Mouse (Mus musculus) kidney, embryonic 14.5 days (tissue): Measurements from ENCODE around the gene Hepacam2. TPM values are rescaled to one million over a fixed set of nuclear protein-coding genes. Genes with fewer than 3 reads are reported as not detected.

Experiments used
- ATAC-seq: fragments of 200-750 bp; cut with Nextera tagmentation; 2 replicates; pipeline ENCODE4 v1.8.0; 2017; ENCODE audit warnings: moderate number of reproducible peaks, mild to moderate bottlenecking, moderate TSS enrichment, moderate library complexity; ENCODE audit not compliant: low FRiP score, low TSS enrichment
- H3K27ac ChIP-seq: fragments of 300-500 bp; sonication (generic); 2 replicates; pipeline ENCODE4 v1.5.1; 2014; ENCODE audit warnings: low read depth, mild to moderate bottlenecking, low read length, moderate library complexity, mixed read lengths
- H3K27me3 ChIP-seq: fragments of 300-500 bp; sonication (generic); 2 replicates; pipeline ENCODE4 v1.6.1; 2014; ENCODE audit warnings: mild to moderate bottlenecking, low read length; ENCODE audit not compliant: control insufficient read depth, insufficient read depth
- H3K36me3 ChIP-seq: fragments of 300-500 bp; sonication (generic); 2 replicates; pipeline ENCODE4 v1.6.1; 2014; ENCODE audit warnings: low read length, mixed read lengths; ENCODE audit not compliant: control insufficient read depth, insufficient read depth
- H3K4me1 ChIP-seq: fragments of 300-500 bp; sonication (generic); 2 replicates; pipeline ENCODE4 v1.6.1; 2014; ENCODE audit warnings: low read length, mixed read lengths; ENCODE audit not compliant: control insufficient read depth, insufficient read depth
- H3K4me2 ChIP-seq: fragments of 300-500 bp; sonication (generic); replicated peaks from 2 replicates; pipeline ENCODE4 v1.6.1; 2014; ENCODE audit warnings: low read depth, mild to moderate bottlenecking, low read length
- H3K4me3 ChIP-seq: fragments of 300-500 bp; sonication (generic); 2 replicates; pipeline ENCODE4 v1.5.1; 2014; ENCODE audit warnings: mild to moderate bottlenecking, low read length
- H3K9ac ChIP-seq: fragments of 300-500 bp; sonication (generic); 2 replicates; pipeline ENCODE4 v1.6.1; 2014; ENCODE audit warnings: low read depth, mild to moderate bottlenecking, low read length, moderate library complexity
- H3K9me3 ChIP-seq: fragments of 300-500 bp; sonication (generic); 2 replicates; pipeline ENCODE4 v1.6.1; 2016; ENCODE audit warnings: low read length; ENCODE audit not compliant: control insufficient read depth
- WGBS: fragments of 180-500 bp; shearing (Covaris S2); extraction: QIAGEN DNeasy Blood & Tissue Kit; methylation state at CpG from one replicate; pipeline ENCODE4 v1.1.7; 2014; 5-methylcytosine and 5-hydroxymethylcytosine counted together
- polyA plus RNA-seq: library from polyadenylated mRNA; unstranded; fragments of >200 nt; fragmentation: Nextera tagmentation; extraction: Ambion mirVana; gene quantifications from 2 replicates; pipeline ENCODE4 v1.2.1, GENCODE M21; 2014

The Hepacam2 gene
- polyA plus RNA-seq = 0.86 and 0.88 TPM in 2 replicates

DNA sequence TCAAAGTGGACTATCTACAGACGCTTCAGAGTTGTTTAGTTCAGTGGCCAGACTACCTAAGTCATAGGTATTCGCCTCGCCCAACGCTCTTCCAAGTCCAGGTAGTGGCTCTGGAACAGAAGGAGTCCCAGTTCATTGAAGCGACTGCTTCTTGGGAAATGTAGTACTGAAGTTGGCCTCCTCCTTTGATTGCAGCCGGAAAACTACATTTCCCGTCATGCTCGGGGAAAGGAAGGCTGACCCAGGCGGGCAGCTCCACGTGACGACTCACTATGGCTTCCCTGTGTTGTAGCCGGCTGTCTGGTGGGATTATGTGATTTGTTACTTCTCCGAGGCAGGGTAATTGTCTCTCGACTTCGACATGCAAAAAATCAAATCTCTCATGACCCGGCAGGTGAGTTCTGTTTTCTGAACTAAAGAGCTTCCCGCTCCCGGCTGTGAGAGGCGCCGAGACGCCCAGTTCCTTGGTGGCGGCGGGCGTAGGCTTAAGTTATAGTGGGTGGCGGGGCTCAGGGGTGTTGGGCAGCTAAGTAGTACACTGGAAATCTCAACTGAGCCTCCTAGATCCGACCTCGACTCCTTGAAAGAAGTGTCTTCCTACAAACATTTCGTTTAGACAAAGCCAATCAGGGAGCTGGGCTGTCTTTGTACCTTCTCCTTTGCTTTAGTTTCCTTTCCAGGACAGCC, at the start of gene Hepacam2, which contains the start of gene Vps50:
Gene Hepacam2 (minus strand): TSS at position 137 of the 687 bp plus-strand sequence.
Gene Vps50 (plus strand): TSS at position 221 of the 687 bp plus-strand sequence.
- Histone ChIP-seq H3K27ac (no peak within 1 kb of the TSS), H3K9me3 (no peaks in the 10 kb centered on the region), H3K36me3 (no peaks in the 10 kb centered on the region), H3K9ac (peak within 1 kb of the TSS; percentile 65), H3K4me2 (peak within 1 kb of the TSS; percentile 90), H3K27me3 (no peaks in the 10 kb centered on the region; the same call in 1 of the 2 replicates), H3K4me3 (peak within 1 kb of the TSS; percentile 84), H3K4me1 (0 out of 2 replicates have a peak, but pooled peaks cover 3% of the 10 kb centered on the region)
- 2% methylated on average over 28 of the region's 28 CpGs for WGBS
- peak; percentile 99 for ATAC-seq

DNA sequence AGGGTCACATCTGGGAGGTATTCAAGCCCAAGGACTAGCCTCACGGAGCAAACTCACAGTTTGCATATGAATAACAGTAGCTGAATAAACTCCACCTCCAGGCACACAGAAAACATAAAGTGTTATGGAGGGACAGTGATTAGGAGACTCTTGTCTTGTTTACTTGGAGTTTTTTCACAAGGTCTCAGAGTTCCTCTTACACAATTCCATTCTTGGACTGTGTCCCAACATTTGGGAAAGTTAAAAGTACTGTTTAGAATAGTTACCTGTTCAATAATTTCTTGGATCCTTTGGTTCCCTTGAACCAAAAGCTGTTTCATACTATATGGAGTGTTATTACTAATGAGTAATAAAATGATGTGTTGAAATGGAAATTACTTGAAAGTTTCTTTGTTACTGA, 46.9 kb upstream of the Hepacam2 start:
- Histone ChIP-seq H3K27me3 (no peaks in the 10 kb centered on the region), H3K9ac (no peak overlapping the region), H3K4me3 (no peak overlapping the region), H3K4me2 (no peak overlapping the region), H3K4me1 (no peaks in the 10 kb centered on the region), H3K36me3 (peaks cover 6% of the 10 kb centered on the region; the same call in 1 of the 2 replicates), H3K27ac (no peak overlapping the region), H3K9me3 (no peaks in the 10 kb centered on the region)
- no peak for ATAC-seq
- 78% methylated on average over 1 of the region's 1 CpGs for WGBS

DNA sequence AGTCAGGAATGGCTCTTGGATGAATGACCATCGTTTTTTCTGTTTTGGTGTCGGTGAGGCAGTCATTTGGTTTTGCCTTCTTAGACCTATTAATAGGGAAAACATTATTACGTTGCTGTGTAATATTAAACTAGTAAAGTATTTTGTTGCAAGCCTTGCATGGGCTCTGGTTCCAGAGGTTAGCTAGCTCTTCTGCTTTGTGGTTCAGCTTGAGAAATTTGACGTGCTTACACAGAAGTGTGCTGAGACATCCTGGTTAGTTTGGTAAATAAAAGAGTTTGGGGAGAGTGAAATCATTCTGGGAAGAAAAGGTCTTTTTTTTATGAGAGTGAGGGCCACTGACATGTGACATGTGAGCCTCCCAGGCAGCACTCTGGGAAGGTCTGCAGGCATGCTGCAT, 45.8 kb upstream of the Hepacam2 start:
- Histone ChIP-seq H3K4me1 (no peaks in the 10 kb centered on the region), H3K4me3 (no peak overlapping the region), H3K9ac (no peak overlapping the region), H3K27ac (no peak overlapping the region), H3K4me2 (no peak overlapping the region), H3K36me3 (peaks cover 6% of the 10 kb centered on the region; the same call in 1 of the 2 replicates), H3K27me3 (no peaks in the 10 kb centered on the region), H3K9me3 (no peaks in the 10 kb centered on the region)
- WGBS = 83% methylated on average over 4 of the region's 4 CpGs
- no peak for ATAC-seq

DNA sequence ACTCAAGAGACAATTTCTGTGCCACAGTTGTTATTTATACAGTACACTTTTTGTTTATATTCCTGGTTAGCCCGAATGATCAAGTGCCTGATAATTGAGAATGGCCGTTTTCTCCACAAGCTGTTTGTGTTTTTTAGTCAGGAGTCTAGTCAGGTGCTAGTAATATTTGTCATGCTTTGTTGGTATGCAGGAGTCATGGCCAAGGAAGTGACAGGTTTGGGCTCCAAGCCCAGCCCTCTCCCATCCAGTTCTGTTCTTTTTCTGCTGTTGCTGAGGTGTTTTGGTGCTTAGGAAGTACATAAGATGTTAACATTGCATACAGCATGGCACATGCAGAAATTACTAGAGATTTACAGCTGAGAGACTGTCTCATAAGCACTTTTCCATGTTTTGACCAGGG, 41.4 kb upstream of the Hepacam2 start:
- 88% methylated on average over 2 of the region's 2 CpGs for WGBS
- H3K9me3 ChIP-seq = no peaks in the 10 kb centered on the region
- no peak overlapping the region for H3K9ac ChIP-seq
- no peak for ATAC-seq
- H3K27ac ChIP-seq = no peak overlapping the region
- H3K4me2 ChIP-seq = no peak overlapping the region
- H3K4me1 ChIP-seq = no peaks in the 10 kb centered on the region
- no peaks in the 10 kb centered on the region for H3K27me3 ChIP-seq
- peaks cover 10% of the 10 kb centered on the region for H3K36me3 ChIP-seq
- no peak overlapping the region for H3K4me3 ChIP-seq

DNA sequence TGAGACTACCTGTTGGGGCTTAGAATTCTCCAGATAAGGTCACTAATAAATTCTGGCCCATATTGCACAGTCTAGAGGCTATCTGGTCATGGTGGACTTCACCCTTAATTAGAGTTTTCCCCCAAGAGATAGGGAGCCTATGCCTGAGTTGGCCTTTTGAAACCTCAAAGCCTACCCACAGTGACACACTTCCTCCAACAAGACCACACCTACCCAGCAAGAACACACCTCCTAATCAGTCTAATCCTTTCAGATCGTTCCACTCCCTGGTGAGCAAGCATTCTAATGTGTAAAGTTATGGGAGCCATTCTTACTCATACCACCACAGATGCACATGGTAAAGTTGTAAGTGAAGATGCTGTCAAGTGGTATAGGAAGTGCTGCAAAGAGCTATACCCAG, 38.0 kb upstream of the Hepacam2 start:
- Histone ChIP-seq H3K27me3 (no peaks in the 10 kb centered on the region), H3K27ac (no peak overlapping the region), H3K4me1 (no peaks in the 10 kb centered on the region), H3K9me3 (no peaks in the 10 kb centered on the region), H3K9ac (no peak overlapping the region), H3K4me2 (no peak overlapping the region), H3K36me3 (peaks cover 10% of the 10 kb centered on the region), H3K4me3 (no peak overlapping the region)
- WGBS = 80% methylated on average over 1 of the region's 1 CpGs
- no peak for ATAC-seq

DNA sequence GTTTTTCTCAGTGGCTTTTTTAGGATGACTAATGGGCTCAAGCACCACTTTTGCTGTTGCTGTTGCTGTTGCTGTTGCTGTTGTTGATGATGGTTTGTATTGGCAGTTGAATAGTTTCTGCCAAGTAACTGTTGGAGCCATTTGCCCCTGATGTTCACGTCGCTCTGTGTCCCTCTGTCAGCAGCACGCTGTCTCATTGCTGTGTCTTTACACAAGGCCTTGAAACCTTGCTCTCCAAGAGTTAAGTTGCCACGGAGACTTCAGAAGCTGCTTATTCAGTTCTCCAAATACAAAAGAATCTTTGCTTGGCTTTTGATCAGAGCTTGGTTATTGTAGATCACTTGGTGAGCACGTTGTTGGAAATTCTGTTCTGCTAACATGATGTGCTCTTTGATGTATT, 33.3 kb upstream of the Hepacam2 start:
- Histone ChIP-seq H3K4me3 (no peak overlapping the region), H3K36me3 (0 out of 2 replicates have a peak, but pooled peaks cover 2% of the 10 kb centered on the region), H3K9me3 (no peaks in the 10 kb centered on the region), H3K9ac (no peak overlapping the region), H3K27me3 (no peaks in the 10 kb centered on the region), H3K27ac (no peak overlapping the region), H3K4me2 (no peak overlapping the region), H3K4me1 (no peaks in the 10 kb centered on the region)
- 77% methylated on average over 5 of the region's 5 CpGs for WGBS
- ATAC-seq = no peak

DNA sequence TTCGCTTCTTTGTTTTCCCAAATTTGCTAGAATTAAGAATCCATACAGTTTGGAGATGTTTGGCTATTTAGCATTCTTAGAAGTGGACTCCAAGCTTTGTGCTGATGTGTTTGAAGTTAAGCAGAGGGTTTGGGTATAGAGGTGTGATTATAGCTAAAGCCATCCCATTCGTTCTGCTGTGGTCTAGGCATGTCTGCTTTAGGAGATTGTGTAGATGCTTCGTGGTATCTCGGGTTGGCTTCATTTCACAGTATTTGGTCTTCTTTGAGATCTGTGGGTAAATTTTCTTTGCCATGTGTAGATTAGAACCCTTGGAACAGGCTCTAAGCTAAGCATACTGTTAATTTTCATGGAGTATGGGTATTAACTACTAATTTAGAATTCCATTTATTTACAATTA, 30.1 kb upstream of the Hepacam2 start:
- H3K4me2 ChIP-seq = no peak overlapping the region
- 94% methylated on average over 4 of the region's 4 CpGs for WGBS

DNA sequence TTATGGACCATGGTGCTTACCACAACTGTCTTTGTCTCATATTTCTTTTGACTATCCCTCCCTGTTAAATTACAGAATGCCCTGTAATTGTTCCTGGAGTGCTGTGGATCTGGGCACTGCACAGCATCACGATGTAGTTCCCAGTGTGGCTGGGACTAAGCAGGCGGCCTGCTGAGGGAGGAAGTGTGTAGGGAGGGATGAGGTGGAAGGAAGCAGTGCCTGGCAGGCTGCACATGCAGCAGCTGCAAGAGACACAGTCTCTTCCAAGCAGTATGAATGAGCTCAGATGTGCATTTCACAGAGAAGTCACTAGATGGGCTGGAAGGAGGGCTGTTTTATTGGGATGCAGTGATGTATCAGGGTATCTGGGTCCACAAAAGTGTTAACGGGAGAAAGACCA, 14.5 kb upstream of the Hepacam2 start:
- H3K9me3 ChIP-seq = no peaks in the 10 kb centered on the region
- no peak overlapping the region for H3K4me2 ChIP-seq
- no peak overlapping the region for H3K27ac ChIP-seq
- WGBS = 70% methylated on average over 3 of the region's 3 CpGs
- H3K27me3 ChIP-seq = no peaks in the 10 kb centered on the region
- H3K4me1 ChIP-seq = no peaks in the 10 kb centered on the region
- H3K36me3 ChIP-seq = no peaks in the 10 kb centered on the region
- H3K4me3 ChIP-seq = no peak overlapping the region
- no peak overlapping the region for H3K9ac ChIP-seq
- ATAC-seq = 0 out of 2 replicates have a peak, but pooled peaks have one; percentile 35

More for the DNA sequence above, 30.1 kb upstream of the Hepacam2 start:
- Histone ChIP-seq H3K27ac (no peak overlapping the region), H3K9me3 (no peaks in the 10 kb centered on the region), H3K36me3 (peaks cover 3% of the 10 kb centered on the region; the same call in 1 of the 2 replicates), H3K4me1 (no peaks in the 10 kb centered on the region), H3K27me3 (no peaks in the 10 kb centered on the region), H3K9ac (no peak overlapping the region), H3K4me3 (no peak overlapping the region)
- no peak for ATAC-seq

DNA sequence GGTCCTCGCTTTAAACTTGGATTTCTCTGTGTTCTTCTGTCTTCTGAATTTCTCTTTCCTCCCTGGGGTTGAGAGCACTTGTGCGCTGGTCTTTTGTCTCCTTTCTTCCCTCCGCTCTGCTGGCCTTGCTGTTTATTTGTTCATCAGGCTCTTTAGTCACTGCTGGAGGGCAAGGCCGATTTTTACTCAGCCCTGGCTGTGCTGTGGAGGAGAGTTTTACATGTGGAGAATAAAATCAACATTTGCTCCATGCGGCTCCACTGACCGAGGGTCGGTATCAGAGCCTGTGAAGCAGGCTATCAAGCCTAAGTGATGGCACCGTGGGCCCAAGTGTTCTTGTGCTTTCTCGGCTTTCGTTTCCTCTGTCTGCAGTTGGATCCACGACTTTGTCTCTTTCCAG, 13.5 kb upstream of the Hepacam2 start:
- Histone ChIP-seq H3K4me1 (no peaks in the 10 kb centered on the region), H3K27ac (no peak overlapping the region), H3K4me2 (no peak overlapping the region), H3K27me3 (no peaks in the 10 kb centered on the region), H3K9ac (no peak overlapping the region), H3K9me3 (no peaks in the 10 kb centered on the region), H3K4me3 (no peak overlapping the region), H3K36me3 (no peaks in the 10 kb centered on the region)
- no peak for ATAC-seq
- 70% methylated on average over 11 of the region's 11 CpGs for WGBS
